Mouse (Mus musculus) embryo, embryonic 10 days (tissue): ENCODE measurements around the gene Gm6525.

Source experiments
- DNase-seq: peaks from one replicate; pipeline ENCODE4 v3.0.0-alpha.2; 2015; ENCODE audit warnings: low spot score

Gene Gm6525

GRCm38 (mm10) chr3:84172406-84172805 lies 1.5 kb upstream of the Gm6525 start:
- no peak for DNase-seq

GRCm38 (mm10) chr3:84175337-84176315 lies 1.7 kb downstream of the Gm6525 start:
- peak; percentile 90 for DNase-seq

DNA sequence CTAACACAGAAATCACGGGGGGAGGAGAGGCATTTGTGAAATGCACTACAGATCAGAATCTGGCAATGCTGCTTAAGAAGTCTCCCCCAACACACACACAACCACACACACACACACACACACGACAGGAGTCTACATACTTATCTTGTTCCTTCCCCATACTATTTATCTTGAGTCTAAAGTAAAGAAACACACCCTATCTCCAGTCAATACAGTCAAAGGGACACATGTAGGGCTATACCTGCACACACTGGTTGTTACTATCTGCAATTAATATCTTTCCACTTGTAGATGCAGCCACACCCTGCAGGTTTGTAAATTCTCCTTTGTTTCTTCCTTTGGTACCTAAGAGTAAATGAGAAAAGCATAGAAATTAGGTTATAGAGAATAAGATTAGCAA lies 3.9 kb downstream of the Gm6525 start:
- DNase-seq = no peak

DNA sequence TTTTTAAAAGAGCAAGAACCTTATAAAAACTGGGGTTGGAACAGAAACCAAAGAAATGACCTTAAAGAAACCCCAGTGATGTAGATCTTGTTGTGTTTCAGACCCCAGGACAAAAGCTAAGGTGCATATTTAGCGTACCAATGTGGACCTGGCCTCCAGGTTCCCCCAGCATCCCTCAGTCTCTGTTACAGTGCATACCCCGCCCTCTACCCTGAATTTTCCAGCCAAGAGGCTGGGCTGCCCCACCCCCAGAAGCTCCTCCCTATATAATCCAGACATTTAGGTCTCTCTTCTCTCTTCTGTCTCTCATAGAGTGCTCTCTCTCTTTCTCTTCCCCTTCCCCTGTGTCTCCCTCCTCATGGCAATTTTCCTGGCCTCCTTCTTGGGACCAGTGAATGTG lies 6.4 kb downstream of the Gm6525 start:
- no peak for DNase-seq

GRCm38 (mm10) chr3:84181102-84181501 lies 7.2 kb downstream of the Gm6525 start:
- DNase-seq = no peak

GRCm38 (mm10) chr3:84181717-84182116 lies 7.8 kb downstream of the Gm6525 start:
- DNase-seq = no peak

GRCm38 (mm10) chr3:84189629-84190173 lies 15.8 kb downstream of the Gm6525 start:
- no peak for DNase-seq

DNA sequence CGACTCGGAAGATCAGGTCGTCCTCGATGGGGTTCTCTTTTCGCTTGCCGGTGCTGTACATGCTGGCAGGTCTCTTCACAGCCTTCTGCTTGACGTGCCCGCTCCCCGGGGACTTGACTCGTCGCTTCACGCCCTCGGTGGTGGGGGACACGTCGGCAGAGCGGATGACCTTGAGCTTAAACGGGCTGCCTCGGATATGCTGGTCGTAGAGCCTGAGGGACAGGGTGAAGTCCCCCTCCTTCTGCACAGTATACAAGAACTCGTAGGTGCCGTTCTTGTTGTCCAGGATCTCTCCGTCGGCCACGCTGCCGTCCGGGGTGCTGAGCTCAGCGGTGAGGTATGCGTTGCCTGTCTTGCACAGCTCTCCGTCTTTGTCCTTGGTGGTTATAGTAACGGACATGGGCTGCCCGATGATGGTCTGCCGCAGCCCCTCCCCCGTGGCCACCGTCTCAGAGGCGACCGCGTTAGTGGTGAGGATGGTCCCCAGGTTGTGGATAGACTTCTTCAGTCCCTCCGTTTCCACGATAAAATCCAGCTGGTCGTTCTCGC lies 16.7 kb downstream of the Gm6525 start:
- DNase-seq = peak; percentile 52

- DNase-seq = peak; percentile 41
These were observed 17.4 kb downstream of the Gm6525 start for GRCm38 (mm10) chr3:84191141-84191881.

GRCm38 (mm10) chr3:84193881-84194280 lies 20.0 kb downstream of the Gm6525 start:
- DNase-seq = no peak

- no peak for DNase-seq
These were observed 24.3 kb downstream of the Gm6525 start for GRCm38 (mm10) chr3:84198229-84198628.

- no peak for DNase-seq
These were observed 25.6 kb downstream of the Gm6525 start for GRCm38 (mm10) chr3:84199516-84199915.

DNA sequence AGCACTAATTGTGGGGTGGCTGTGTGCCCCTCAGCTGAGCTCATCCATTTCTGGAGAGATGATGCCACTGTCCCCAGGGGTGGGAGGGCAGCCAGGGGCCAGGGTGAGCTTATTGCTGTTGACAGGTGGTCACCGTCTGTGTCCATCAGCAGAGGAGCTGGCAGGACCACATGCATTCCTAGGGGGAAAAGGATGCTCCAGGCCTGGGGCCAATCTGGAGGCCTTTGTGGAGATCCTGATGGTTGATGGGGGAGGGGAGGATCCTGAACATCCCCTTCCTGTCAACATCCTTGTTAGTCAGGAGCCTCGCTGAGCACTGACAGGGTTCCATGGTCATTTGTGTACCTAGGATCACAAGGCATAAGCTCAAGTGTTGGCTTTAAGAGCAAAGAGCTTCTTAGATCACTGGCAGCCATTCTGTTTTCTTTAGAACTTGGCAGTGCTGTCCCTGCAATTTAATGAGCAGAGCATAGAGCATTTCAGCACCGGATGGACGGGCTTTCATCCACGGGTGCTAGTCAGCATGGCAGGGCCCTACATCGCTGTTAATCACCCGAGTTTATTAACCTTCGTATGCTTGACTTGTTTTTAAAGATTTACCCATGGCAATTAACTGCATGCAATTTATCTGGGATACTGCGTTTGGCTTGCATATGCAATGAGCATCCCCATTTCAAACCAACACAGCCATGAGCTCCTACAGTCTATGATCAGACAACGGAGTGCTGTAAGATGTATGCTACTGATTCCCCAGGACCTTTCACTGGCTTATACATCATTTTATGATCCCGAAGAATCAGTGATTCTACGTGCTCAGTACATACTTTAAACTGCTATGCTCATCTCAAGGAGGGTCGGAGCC lies 26.9 kb downstream of the Gm6525 start:
- DNase-seq = peak; percentile 32

- no peak for DNase-seq
These were observed 30.7 kb downstream of the Gm6525 start for GRCm38 (mm10) chr3:84204640-84205039.

DNA sequence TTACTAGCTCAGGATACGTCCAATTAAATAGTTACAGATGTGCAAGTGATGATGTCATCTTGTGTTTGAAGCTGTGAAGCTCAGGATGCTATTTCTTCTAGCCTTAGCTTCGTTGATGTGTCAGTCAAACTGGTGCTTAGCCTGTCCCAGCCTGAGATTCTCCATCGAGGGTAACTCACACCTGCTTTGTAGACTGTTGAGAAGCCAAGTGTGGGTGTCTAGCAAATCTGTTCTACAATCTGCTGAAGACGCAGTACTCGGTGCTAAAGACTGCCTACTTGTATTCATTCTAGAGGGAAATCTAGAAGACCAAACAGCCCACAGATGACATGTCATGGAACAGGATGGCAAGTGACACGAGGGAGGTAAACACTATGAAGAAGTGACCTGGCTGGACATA lies 31.7 kb downstream of the Gm6525 start:
- no peak for DNase-seq

- DNase-seq = no peak
These were observed 32.2 kb downstream of the Gm6525 start for GRCm38 (mm10) chr3:84206106-84206505.

- DNase-seq = no peak
These were observed 33.5 kb downstream of the Gm6525 start for GRCm38 (mm10) chr3:84207366-84207765.

- DNase-seq = no peak
These were observed 34.6 kb downstream of the Gm6525 start for GRCm38 (mm10) chr3:84208475-84208874.

DNA sequence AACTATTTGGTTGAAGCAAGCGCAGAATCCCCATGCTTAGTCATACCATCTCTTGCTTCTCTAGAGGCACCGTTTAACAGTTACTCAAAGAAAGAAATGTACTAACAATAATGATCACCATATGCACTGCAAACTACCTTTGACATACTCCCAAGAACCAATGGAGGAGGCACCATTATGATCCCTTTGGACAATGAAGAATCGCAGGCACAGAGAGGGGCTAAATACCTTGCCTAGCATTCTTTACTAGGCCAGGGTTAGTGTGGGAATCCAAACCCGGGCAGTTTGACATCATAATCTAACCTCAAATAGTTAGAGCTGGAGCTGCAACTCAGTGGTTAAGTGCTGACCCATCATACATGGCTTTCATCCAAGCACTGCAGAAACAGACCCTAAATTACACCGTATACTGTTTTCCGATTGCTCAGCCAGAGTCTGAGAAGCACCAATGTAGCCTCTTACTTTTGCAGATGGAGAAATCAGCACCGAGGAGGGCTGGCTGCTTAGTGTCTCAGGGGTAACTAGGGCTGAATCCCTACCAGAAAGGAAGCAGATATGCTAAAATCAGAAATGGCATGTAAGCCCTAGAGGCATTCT lies 35.1 kb downstream of the Gm6525 start:
- DNase-seq = no peak

- DNase-seq = no peak
These were observed 37.5 kb downstream of the Gm6525 start for GRCm38 (mm10) chr3:84211340-84211875.

DNA sequence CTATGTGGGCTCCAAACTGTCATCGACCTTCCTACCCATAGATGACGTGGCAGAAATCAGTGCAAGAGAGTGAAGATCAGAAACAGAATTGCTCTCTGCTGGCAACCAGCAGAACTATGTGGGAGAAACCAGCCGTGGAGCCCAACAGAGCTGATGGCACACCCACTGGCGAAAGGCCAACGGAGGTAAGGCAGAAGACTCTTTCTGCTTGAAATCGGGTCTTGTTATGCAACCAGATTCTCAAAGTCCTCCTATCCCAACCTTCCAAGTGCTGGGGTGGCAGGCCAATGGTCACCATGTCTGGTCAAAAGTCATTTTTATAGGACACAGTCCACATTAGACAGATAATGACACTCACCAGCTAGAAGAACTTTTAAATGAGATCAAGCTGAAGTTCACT lies 40.6 kb downstream of the Gm6525 start:
- no peak for DNase-seq
